ENCODE assay signal across 8 mouse cellular contexts in the genomic region with DNA sequence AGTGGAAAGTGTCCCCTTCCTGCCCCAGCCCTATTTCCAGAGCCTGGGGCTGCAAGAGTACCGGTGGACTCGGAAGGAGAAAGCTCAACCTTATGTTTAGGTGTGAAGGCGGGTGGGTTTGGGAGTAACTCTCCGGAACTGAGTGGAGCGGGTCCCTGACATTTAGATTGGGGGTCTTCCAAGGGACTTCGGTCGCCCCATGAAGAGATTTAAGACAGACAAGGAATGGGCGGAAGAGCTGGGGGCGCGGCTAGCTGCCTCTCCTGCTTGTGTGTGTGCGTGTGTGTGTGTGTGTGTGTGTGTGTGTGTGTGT.
A peak's percentile ranks its signal among the peaks of the same experiment; 100 is the strongest.
DNase-seq lines count a peak whose midpoint lies in the region; ATAC-seq and TF ChIP-seq lines count a peak whose summit lies in the region.

No protein-coding gene starts in this region.

- H3K36me3 ChIP-seq in forebrain, embryonic 12.5 days (replicated peaks): no peaks in the 10 kb centered on the region
- H3K36me3 ChIP-seq in limb, embryonic 12.5 days: no peaks in the 10 kb centered on the region

- H3K4me2 ChIP-seq in forebrain, embryonic 12.5 days: peak overlapping the region; percentile 100
- peak overlapping the region; percentile 99 for H3K4me2 ChIP-seq in limb, embryonic 12.5 days

- peak; percentile 11 for DNase-seq in lung, adult 2 months
- DNase-seq in lung, postnatal 10 days: no peak
- DNase-seq in left cerebral cortex, postnatal 4 days: no peak
- no peak for DNase-seq in frontal cortex, postnatal 36 days (ENCODE audit: low spot score in 2 of 2)

- H3K9ac ChIP-seq in forebrain, embryonic 12.5 days: peak overlapping the region; percentile 82
- peak overlapping the region; percentile 89; the same call in 1 of the 2 replicates for H3K9ac ChIP-seq in limb, embryonic 12.5 days (replicated peaks)

- no peak overlapping the region for H3K27ac ChIP-seq in forebrain, embryonic 12.5 days
- no peak overlapping the region for H3K27ac ChIP-seq in limb, embryonic 12.5 days
- no peak overlapping the region for H3K27ac ChIP-seq in olfactory bulb, adult 2 months (ENCODE audit: insufficient read depth, low read depth, low read length)

- 0 out of 2 replicates have a peak, but pooled peaks cover 3% of the 10 kb centered on the region for H3K4me1 ChIP-seq in lung, adult 2 months (ENCODE audit: control insufficient read depth, insufficient read depth, low read length)
- H3K4me1 ChIP-seq in forebrain, embryonic 12.5 days: peaks cover 53% of the 10 kb centered on the region
- peaks cover 25% of the 10 kb centered on the region for H3K4me1 ChIP-seq in limb, embryonic 12.5 days (replicated peaks)
- H3K4me1 ChIP-seq in olfactory bulb, adult 2 months (ENCODE audit: control insufficient read depth, insufficient read depth, low read length): peaks cover 13% of the 10 kb centered on the region

- no peaks in the 10 kb centered on the region for H3K9me3 ChIP-seq in forebrain, embryonic 12.5 days
- no peaks in the 10 kb centered on the region for H3K9me3 ChIP-seq in limb, embryonic 12.5 days

- TF ChIP-seq CTCF in lung, adult 2 months (IDR thresholded peaks at IDR 0.05; ENCODE audit: insufficient read depth, low read length): no peak
- no peak for TF ChIP-seq CTCF in olfactory bulb, adult 2 months (IDR thresholded peaks at IDR 0.05; ENCODE audit: insufficient read depth, low read depth, low read length)

- peak; percentile 15; the same call in 1 of the 2 replicates for ATAC-seq in forebrain, embryonic 12.5 days (ENCODE audit: low FRiP score)
- no peak for ATAC-seq in limb, embryonic 12.5 days (ENCODE audit: insufficient number of reproducible peaks, insufficient read depth, low FRiP score, low TSS enrichment, low read depth)
- no peak for ATAC-seq in cerebellum, adult (ENCODE audit: insufficient number of reproducible peaks, low FRiP score, low TSS enrichment)

- peaks cover 84% of the 10 kb centered on the region for H3K27me3 ChIP-seq in forebrain, embryonic 12.5 days
- H3K27me3 ChIP-seq in limb, embryonic 12.5 days: peaks cover 70% of the 10 kb centered on the region

- 6% methylated on average over 11 of the region's 11 CpGs for WGBS in lung, adult 2 months
- 4% methylated on average over 11 of the region's 11 CpGs for WGBS in forebrain, embryonic 12.5 days
- WGBS in limb, embryonic 12.5 days: 2% methylated on average over 11 of the region's 11 CpGs
- WGBS in olfactory bulb, adult 2 months: 16% methylated on average over 11 of the region's 11 CpGs

- intact Hi-C loops in left cerebral cortex, postnatal 4 days (cut with DNase I): loop anchor here (10.0 kb wide), 1 partner anchor 168 kb away; no protein-coding TSS in a partner anchor

- H3K4me3 ChIP-seq in lung, adult 2 months (replicated peaks; ENCODE audit: extremely low read depth, low read depth, low read length): peak overlapping the region; percentile 81
- peak overlapping the region; percentile 81 for H3K4me3 ChIP-seq in forebrain, embryonic 12.5 days (replicated peaks)
- H3K4me3 ChIP-seq in limb, embryonic 12.5 days (replicated peaks): peak overlapping the region; percentile 83
- H3K4me3 ChIP-seq in olfactory bulb, adult 2 months (ENCODE audit: insufficient read depth, low read depth, low read length): peak overlapping the region; percentile 66

- no peak for TF ChIP-seq POLR2A in lung, adult 2 months (IDR thresholded peaks at IDR 0.05; ENCODE audit: borderline replicate concordance, extremely low read depth, low read depth, low read length)
- no peak for TF ChIP-seq POLR2A in olfactory bulb, adult 2 months (IDR thresholded peaks at IDR 0.05; ENCODE audit: insufficient read depth, low read depth, low read length)
